Mouse (Mus musculus): ENCODE results near the gene Ino80.
"Not testable (repeated sequence)": the region's sequence is repeated elsewhere in the genome, so short reads cannot be mapped to it uniquely, and the experiment has no call there.

Ino80 gene

DNA sequence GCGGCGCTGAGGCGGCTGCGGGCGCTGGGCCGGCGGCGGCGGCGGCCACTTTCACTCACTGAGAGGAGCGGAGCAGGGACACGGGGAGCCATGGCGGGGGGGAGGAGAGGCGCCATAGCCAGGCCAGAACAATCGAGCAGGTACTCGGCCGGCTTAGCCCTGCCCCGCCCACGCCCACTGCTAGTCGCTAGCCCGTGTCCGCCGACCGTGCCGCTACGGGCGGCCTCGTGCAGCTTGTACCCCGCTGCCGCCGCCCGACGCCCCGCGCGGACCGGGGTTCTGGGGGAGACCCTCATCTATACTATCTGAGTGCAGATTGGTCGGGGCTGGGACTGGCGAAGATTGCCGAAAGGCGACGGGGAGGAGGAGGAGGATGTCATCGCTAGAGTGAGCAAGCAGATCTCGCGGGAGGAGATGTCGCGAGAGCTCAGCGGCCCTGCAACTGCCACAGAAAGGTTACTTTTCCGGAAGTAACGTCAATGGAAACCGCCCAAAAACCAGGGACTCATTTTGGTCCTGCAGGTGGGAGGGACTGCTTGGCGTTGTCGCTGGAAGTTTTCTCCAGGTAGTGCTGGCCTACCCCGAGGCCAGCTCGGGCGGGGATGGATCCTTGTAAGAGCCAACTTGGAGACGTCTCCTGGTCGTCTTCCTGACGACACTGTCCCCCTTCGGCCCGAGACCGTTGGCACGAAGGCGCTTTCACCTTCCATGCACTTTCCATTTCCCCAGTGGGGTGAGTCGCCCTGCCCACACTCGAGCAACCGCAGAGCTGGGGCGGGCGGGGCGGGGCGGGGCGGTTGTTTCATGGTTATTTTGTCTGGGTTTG, at the start of gene Ino80:
TSS of gene Ino80 (minus strand) at position 117 of the 826 bp plus-strand sequence.
- peak; percentile 98 for DNase-seq (ENCODE audit: low spot score in 2 of 2)

- no peak for DNase-seq (ENCODE audit: low spot score in 2 of 2)
Observed at GRCm38 (mm10) chr2:119525422-119525821, 47.9 kb upstream of the Ino80 start.

GRCm38 (mm10) chr2:119523836-119524235, 46.3 kb upstream of the Ino80 start:
- no peak for DNase-seq (ENCODE audit: low spot score in 2 of 2)

- DNase-seq (ENCODE audit: low spot score in 2 of 2): no peak
Observed at GRCm38 (mm10) chr2:119520550-119520949, 43.1 kb upstream of the Ino80 start.

DNA sequence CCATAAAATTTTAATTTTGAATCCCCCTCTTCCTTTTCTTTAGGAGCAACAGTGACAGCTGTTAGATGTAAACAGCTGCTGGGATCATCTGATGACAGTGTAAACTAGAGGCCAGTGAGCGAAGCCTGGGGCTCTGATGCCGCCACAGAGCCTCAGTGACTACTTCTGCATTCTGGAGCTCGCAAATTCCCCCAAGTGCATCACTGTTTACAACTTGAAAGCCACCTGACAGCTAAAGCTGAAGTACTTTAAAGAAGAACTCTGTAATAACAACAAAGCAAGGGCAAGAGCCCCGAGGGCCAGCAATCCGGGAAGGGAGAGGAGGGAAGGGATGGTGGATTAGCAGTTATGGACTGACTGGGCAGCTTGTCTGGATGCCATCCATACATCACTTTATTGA, 39.3 kb upstream of the Ino80 start:
- DNase-seq (ENCODE audit: low spot score in 2 of 2): no peak

- no peak for DNase-seq (ENCODE audit: low spot score in 2 of 2)
Observed at GRCm38 (mm10) chr2:119514026-119514522, 36.6 kb upstream of the Ino80 start.

- peak in 1 of 2 experiments; percentile 10 for DNase-seq (ENCODE audit: low spot score in 2 of 2)
Observed at GRCm38 (mm10) chr2:119512292-119512691, 34.8 kb upstream of the Ino80 start.

DNA sequence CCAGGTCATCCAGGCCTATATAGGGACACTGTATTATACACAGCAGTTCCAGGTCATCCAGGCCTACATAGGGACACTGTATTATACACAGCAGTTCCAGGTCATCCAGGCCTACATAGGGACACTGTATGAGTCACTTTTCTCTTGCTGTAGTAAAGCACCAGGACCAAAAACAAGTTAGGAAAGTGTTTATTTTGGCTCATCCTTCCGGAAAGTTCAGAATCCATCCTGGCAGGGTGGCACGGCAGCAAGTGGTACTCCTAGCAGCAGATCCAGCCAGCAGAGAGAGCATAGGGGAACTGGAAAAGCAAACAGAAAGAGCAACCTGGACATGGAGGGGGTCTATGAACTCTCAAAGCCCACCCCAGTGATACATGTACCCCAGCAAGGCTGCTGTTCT, 33.4 kb upstream of the Ino80 start:
- no peak for DNase-seq (ENCODE audit: low spot score in 2 of 2)

GRCm38 (mm10) chr2:119508518-119508917, 31.0 kb upstream of the Ino80 start:
- DNase-seq (ENCODE audit: low spot score in 2 of 2): not testable (repeated sequence)

DNA sequence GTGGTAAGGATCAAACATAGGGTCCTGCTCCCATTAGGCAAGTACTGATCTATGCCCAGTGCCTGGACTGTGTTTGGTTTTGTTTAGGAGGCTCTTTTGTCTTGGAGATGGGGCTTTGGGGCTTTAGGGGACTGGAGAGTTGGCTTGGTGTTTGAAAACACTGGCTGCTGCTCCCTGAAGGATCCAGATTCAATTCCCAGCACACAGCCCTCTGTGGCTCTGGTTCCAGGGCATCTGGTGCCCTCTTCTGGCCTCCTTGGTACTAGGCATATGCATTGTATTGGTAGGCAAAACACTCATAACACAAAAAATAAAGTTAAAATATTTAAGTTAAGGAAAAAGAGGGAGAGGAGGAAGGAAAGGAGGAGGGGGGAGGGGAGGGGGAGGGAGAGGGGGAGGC, 29.6 kb upstream of the Ino80 start:
- no peak for DNase-seq (ENCODE audit: low spot score in 2 of 2)

- DNase-seq (ENCODE audit: low spot score in 2 of 2): no peak
Observed at GRCm38 (mm10) chr2:119500965-119501652, 23.6 kb upstream of the Ino80 start.

GRCm38 (mm10) chr2:119498859-119499258, 21.4 kb upstream of the Ino80 start:
- DNase-seq (ENCODE audit: low spot score in 2 of 2): no peak

DNA sequence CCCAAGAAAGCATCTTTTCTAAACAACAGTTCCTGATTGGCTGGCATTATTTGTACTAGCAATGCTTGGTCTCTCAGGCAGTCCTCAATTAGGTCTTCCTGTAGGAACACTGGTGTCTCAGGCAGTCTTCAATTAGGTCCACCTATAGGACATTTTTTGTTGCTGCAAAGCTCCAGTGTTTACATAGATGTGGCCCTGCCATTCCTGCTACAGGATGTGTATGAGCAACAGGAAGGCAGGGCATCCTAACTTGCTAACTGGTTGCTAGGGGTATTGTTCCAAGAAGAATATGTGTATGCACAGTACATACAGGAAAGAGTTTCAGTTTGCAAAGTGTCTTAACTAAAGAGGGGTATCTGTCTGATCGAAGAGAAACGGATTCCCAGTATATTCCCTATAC, 18.6 kb upstream of the Ino80 start:
- DNase-seq (ENCODE audit: low spot score in 2 of 2): no peak

DNA sequence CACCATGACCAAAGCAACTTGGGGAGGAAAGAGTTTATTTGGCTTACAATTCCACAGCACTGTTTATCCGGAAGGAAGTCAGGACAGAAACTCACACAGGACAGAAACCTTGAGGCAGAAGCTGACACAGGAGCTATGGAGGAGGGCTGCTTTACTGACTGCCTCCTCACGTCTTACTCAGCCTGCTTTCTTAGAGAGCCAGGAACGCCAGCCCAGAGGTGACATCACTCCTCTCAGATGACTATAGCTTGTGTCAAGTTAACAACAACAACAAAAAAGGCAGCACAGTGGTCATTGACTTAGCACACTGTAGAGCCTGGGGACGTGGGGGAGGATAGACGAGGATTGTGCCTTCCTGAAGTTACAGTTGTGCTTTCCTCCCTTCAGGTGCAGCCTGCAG, 14.5 kb upstream of the Ino80 start:
- DNase-seq (ENCODE audit: low spot score in 2 of 2): no peak

- DNase-seq (ENCODE audit: low spot score in 2 of 2): no peak
Observed at GRCm38 (mm10) chr2:119486488-119486887, 9.0 kb upstream of the Ino80 start.

- DNase-seq (ENCODE audit: low spot score in 2 of 2): no peak
Observed at GRCm38 (mm10) chr2:119482307-119482706, 4.8 kb upstream of the Ino80 start.

DNA sequence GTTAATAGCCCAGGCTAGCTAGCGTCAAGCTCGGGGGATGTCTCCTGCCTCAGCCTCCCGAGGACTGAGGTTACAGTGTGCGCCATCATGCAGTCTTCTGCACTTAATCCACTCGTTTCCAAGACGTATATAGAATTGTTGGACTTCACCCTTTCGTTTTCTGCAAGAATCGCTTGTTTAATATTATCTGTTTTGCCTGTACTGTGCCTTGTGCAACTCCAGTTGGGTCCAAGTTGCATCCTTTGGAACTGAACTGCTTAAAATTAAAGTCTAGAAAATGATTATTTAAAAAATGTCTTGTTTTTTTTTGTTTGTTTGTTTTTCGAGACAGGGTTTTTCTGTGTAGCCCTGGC, 886 bp upstream of the Ino80 start:
- no peak for DNase-seq (ENCODE audit: low spot score in 2 of 2)

GRCm38 (mm10) chr2:119476621-119477391, 681 bp downstream of the Ino80 start:
- DNase-seq (ENCODE audit: low spot score in 2 of 2): peak; percentile 51 to 58

GRCm38 (mm10) chr2:119476166-119476565, 1.3 kb downstream of the Ino80 start:
- DNase-seq (ENCODE audit: low spot score in 2 of 2): no peak

- DNase-seq (ENCODE audit: low spot score in 2 of 2): no peak
Observed at GRCm38 (mm10) chr2:119463945-119464344, 13.5 kb downstream of the Ino80 start.

DNA sequence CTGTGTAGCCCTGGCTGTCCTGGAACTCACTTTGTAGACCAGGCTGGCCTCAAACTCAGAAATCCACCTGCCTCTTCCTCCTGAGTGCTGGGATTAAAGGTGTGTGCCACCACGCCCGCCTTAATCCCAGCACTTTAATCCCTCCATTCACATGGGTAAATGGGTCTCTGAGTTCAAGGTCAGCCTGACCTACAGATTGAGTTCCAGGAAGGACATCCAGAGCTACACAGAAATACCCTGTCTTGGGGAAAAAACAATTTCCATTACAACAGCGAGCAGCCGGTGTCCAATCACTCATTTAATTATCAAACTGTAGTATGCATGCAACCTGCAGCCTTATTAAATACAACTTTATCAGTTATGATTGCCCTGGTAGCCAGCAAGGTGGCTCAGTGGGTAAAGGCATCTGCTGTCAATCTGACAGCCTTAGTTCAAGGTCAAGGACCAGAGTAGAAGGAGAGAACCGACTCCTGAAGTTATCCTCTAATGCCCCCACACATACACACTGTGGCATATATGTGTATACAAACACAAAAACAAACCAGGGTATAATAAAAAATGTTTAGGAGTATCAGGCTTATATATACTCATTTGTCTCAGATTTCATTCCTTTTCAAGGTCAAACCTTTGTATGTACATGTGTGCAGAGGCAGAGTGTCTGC, 14.2 kb downstream of the Ino80 start:
- no peak for DNase-seq (ENCODE audit: low spot score in 2 of 2)

- no peak for DNase-seq (ENCODE audit: low spot score in 2 of 2)
Observed at GRCm38 (mm10) chr2:119461028-119461427, 16.5 kb downstream of the Ino80 start.
